Mouse (Mus musculus) inflammation-experienced regulatory T-cells, adult 6 months (primary cell): ENCODE data around the gene Cog5. TPM values are rescaled to one million over a fixed set of nuclear protein-coding genes. Genes with fewer than 3 reads are reported as not detected.

Source experiments
- ATAC-seq: one replicate; pipeline ENCODE4 v1.8.0; 2017
- polyA plus RNA-seq, 3 experiments: library from polyadenylated mRNA; unstranded; fragments of 100-300 nt; shearing (Covaris generic); gene quantifications; one replicate each; pipeline ENCODE4 v1.2.1; 2017

The Cog5 gene
- polyA plus RNA-seq, 3 experiments from 2014 or later, result 32.7 to 61.8 (median 41.8) TPM

- ATAC-seq, result no peak
These were observed 241.2 kb downstream of the Cog5 start for GRCm38 (mm10) chr12:31895888-31896287.

DNA sequence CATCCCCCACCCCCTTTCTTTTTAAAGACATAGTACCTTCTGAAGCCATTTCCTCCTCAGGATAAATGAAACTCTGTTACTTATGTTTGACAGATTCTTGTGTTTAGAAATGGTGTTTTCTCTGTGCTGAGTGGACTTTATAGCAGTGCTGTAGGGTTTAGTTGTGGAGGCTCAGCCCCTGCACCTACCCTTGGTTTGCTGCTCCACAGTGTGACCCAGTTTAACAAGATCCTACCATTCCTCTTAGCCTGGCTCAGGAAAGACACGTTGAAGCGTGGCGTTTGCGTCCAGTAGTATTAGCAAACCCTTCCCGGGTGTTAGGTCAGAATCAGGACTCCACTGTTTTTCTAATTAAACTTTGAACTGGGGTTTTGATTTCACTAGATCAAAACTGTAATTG lies 241.6 kb downstream of the Cog5 start:
- no peak for ATAC-seq

- no peak for ATAC-seq
These were observed 242.3 kb downstream of the Cog5 start for GRCm38 (mm10) chr12:31896986-31897385.

GRCm38 (mm10) chr12:31897456-31897855 lies 242.8 kb downstream of the Cog5 start:
- no peak for ATAC-seq

- no peak for ATAC-seq
These were observed 245.8 kb downstream of the Cog5 start for GRCm38 (mm10) chr12:31900391-31900914.

DNA sequence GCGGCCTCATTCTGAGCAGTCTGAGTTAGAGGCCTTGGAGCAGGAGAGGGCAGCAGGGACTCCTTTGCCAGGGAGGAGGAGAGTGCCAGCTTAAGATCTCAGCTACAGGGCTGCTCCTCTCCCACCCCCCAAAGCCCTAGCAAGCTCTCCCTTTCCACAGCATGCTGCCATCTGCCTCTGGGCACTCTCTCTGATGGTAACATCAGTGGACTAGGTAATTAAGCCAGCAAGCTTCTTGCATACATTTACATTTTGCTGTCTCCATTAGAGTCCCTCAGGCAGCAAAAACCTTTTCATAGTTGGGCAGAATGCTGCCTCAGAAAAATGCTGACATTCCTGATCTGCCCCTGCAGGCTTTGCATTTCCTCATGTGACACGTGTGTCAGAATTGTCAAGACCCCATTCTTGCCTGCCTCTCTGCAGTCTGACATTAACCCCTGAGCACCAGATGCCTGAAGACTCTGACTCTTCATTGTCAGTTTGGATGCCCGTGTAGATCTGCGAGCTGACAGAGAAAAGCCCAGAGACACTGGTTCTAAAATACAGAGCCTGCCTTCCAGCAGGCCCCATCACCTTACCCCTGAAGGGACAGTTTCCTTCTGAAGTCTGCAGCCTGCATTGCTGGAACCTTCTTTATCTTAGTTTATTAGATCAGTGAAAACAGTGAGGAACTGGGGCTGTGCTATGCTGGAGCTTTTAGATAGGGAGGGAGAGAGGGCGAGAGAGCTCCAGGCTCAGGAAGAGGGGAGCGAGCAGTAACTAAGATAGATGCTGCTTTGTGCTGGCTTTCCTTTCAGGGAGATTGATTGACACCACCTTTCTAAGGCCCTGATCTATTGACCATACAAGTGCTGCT lies 251.3 kb downstream of the Cog5 start:
- ATAC-seq, result no peak

GRCm38 (mm10) chr12:31907436-31907835 lies 252.8 kb downstream of the Cog5 start:
- ATAC-seq, result no peak

GRCm38 (mm10) chr12:31912966-31913551 lies 258.4 kb downstream of the Cog5 start:
- ATAC-seq, result no peak

GRCm38 (mm10) chr12:31913614-31914013 lies 258.9 kb downstream of the Cog5 start:
- ATAC-seq, result no peak

DNA sequence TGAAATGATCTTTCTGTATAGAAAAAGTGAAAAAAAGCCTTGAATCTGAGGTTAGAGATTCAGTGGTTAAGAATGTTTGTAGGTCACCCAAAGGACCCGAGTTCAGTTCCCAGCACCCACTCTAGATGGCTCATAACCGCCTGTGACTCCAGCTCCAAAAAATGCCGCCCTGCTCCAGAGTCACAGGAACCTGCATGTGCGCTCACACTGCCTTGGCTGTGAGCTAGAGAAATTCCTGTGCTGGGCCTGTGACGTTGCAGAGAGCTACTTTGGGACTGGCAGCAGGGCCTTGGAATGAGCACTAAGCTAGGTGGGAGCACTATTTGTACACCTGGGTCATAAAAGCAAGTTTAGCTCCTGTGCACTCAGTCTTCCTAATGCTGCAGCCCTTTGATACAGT lies 262.0 kb downstream of the Cog5 start:
- no peak for ATAC-seq

- no peak for ATAC-seq
These were observed 262.6 kb downstream of the Cog5 start for GRCm38 (mm10) chr12:31917245-31917644.

DNA sequence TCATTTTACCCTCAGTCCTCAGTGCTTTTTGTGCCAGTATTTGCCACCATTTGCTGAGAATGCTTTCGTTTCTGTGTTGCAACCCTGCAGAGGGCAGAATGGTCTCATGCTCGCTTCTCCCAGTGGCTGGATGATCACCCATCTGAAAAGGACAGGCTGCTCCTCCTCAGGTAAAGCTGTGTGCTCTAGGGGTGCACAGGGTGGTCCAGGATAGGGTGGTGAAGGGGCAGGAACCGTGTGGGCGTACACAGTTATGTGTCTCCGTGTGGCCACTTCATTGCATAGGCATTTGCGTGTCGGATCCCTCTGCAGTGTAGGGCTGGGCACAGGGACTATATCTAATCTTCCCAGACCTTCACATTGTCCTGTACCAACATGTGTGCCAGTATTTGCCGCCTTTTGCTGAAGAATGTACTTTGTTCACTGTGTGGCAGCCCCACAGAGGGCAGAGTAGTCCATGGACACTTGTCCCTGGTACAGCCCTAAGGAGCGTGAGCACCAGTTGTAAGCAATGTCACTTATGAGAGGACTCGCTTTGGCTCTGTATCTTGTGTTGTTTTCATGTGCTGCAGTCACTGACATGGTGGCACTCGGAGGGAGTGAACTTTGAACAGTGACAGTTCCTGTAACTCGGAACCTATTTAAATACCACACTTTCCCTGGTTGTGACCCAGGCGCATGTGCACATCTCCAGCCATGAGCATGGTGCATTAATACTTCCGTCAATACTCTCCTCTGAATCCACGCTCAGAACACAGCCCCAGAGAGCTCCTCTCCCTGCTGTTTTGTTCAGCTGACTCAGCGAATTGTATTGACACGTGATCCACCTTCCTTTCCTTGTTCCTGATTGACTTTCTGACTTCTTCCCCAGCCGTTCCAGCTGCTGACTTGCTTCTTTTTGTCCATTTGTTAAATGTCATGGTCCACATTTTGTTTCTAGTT lies 266.1 kb downstream of the Cog5 start:
- ATAC-seq, result no peak

GRCm38 (mm10) chr12:31924135-31924534 lies 269.5 kb downstream of the Cog5 start:
- ATAC-seq, result no peak

- no peak for ATAC-seq
These were observed 270.7 kb downstream of the Cog5 start for GRCm38 (mm10) chr12:31925343-31925742.

GRCm38 (mm10) chr12:31926661-31927061 lies 272.0 kb downstream of the Cog5 start:
- peak; percentile 56 for ATAC-seq

GRCm38 (mm10) chr12:31928498-31928897 lies 273.8 kb downstream of the Cog5 start:
- ATAC-seq, result no peak

DNA sequence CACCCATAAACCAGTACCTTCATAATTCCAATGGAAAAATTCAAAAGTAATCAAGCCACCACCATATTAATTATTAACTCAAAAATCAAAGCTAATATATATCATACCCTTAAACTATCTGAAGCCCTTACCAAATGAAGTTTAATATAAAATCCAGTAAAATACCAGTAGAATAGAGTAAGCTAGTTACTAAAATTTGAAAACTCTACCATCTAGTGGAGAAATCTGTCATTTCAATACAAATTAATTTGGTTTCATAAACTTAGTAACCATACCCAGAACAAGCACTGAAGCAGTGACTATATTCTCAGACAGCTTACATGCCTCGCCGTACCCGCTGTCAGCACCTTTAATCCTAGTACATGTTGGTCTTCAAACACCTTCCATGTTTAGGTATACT lies 277.1 kb downstream of the Cog5 start:
- ATAC-seq, result no peak

- no peak for ATAC-seq
These were observed 282.1 kb downstream of the Cog5 start for GRCm38 (mm10) chr12:31936657-31937300.

- ATAC-seq, result no peak
These were observed 282.9 kb downstream of the Cog5 start for GRCm38 (mm10) chr12:31937613-31938012.

DNA sequence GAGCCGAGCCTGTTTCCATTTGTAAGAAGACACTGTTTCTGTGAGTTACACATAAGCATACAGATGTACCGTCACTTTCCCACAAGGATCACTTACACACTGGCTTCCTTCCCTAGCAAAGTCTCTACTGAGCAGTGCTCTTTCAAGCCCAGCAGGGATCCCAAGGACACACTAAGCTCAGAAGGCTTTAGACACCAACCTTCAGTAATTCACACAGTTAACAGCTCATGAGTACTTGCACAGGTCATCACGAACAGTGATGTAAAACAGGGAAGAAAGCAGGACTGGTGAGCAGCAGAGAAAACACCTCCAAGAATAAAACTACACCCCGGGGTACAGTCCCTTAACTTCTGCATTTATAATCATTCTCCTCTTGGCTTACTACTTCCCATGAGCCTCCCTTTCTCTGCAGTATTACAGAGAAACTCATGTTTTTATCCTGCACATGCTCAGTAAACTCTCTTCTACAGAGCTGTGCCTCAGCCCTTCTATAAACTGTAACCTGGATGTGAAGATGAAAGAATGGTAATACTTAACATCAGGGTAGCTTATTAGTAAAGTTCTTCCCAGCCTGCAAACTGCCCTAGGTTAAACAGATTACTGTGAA lies 283.8 kb downstream of the Cog5 start:
- ATAC-seq, result no peak

- no peak for ATAC-seq
These were observed 284.4 kb downstream of the Cog5 start for GRCm38 (mm10) chr12:31939026-31939425.
